Mouse (Mus musculus) limb, embryonic 13.5 days (tissue): Measurements from ENCODE around the gene Rap2a. TPM values are rescaled to one million over a fixed set of nuclear protein-coding genes. Genes with fewer than 3 reads are reported as not detected.

Experiments
- ATAC-seq: fragments of 200-750 bp; cut with Nextera tagmentation; 2 replicates; pipeline ENCODE4 v1.8.0; 2017; ENCODE audit warnings: low read depth, moderate number of reproducible peaks, moderate TSS enrichment; ENCODE audit not compliant: low FRiP score
- H3K27ac ChIP-seq: fragments of 300-500 bp; sonication (generic); 2 replicates; pipeline ENCODE4 v1.5.1; 2015; ENCODE audit warnings: inconsistent platforms, mild to moderate bottlenecking, moderate library complexity
- H3K27me3 ChIP-seq: fragments of 300-500 bp; sonication (generic); 2 replicates; pipeline ENCODE4 v1.6.1; 2015; ENCODE audit warnings: mild to moderate bottlenecking, inconsistent platforms
- H3K36me3 ChIP-seq: fragments of 300-500 bp; sonication (generic); 2 replicates; pipeline ENCODE4 v1.6.1; 2015; ENCODE audit warnings: inconsistent platforms, mild to moderate bottlenecking, moderate library complexity
- H3K4me1 ChIP-seq: fragments of 300-500 bp; sonication (generic); 2 replicates; pipeline ENCODE4 v1.6.1; 2015; ENCODE audit warnings: inconsistent platforms
- H3K4me2 ChIP-seq: fragments of 300-500 bp; sonication (generic); replicated peaks from 2 replicates; pipeline ENCODE4 v1.6.1; 2015; ENCODE audit warnings: inconsistent platforms, mild to moderate bottlenecking, moderate library complexity
- H3K4me3 ChIP-seq: fragments of 300-500 bp; sonication (generic); 2 replicates; pipeline ENCODE4 v1.5.1; 2015; ENCODE audit warnings: moderate library complexity, mild to moderate bottlenecking, inconsistent platforms
- H3K9ac ChIP-seq: fragments of 300-500 bp; sonication (generic); 2 replicates; pipeline ENCODE4 v1.6.1; 2015; ENCODE audit warnings: mild to moderate bottlenecking, inconsistent platforms
- H3K9me3 ChIP-seq: fragments of 300-500 bp; sonication (generic); 2 replicates; pipeline ENCODE4 v1.6.1; 2016; ENCODE audit warnings: inconsistent platforms
- WGBS: fragments of 180-500 bp; shearing (Covaris S2); methylation state at CpG from one replicate; pipeline ENCODE4 v1.1.7; 2015; 5-methylcytosine and 5-hydroxymethylcytosine counted together
- polyA plus RNA-seq: library from polyadenylated mRNA; unstranded; fragments of >200 nt; fragmentation: Nextera tagmentation; extraction: Ambion mirVana; gene quantifications from 2 replicates; pipeline ENCODE4 v1.2.1, GENCODE M21; 2015

Rap2a gene
- polyA plus RNA-seq, 1 experiment from 2014 or later, result 12.3 TPM

DNA sequence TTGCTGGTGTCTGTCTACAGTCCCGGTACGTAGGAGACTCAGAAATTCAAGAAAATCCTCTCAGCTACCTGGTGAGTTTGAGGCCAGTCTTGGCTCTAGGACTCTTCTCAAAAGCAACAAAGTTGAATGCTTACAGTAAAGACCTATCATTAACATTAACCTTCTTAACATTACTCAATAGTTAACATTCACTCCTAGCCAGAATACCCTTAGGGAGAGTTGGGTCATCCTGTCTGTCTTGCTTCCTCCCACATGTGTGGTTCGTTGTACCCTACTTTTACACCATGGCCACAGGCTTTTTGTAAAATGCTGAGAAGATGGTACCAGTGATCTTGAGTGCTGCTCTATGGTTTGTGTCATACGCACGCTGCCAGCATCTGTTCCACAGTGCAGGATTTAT is 45.1 kb downstream of the Rap2a start:
- Histone ChIP-seq H3K4me1 (no peaks in the 10 kb centered on the region), H3K4me2 (no peak overlapping the region), H3K9ac (no peak overlapping the region), H3K9me3 (no peaks in the 10 kb centered on the region), H3K4me3 (no peak overlapping the region), H3K27me3 (no peaks in the 10 kb centered on the region), H3K36me3 (no peaks in the 10 kb centered on the region), H3K27ac (no peak overlapping the region)
- WGBS, result 86% methylated on average over 5 of the region's 5 CpGs
- ATAC-seq, result no peak

DNA sequence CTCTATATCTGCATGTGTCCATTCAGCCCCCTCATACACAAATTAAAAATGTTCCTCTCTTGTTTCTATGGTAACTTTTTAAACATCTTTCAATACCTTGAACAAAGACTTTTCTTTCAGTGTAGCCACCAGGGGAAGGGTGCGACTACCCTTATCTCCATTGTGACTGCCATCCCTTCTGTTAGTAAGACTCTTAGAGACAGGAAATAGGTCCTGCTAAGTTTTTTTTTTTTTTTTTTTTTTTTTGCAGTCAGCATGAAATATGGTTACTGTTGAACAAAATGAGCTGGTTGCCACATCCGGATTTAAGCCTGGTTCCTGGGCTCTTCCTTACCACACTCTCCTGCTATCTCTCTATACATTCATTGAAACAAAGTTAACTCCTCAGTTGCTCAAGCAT is 47.4 kb downstream of the Rap2a start:
- no peaks in the 10 kb centered on the region for H3K27me3 ChIP-seq
- H3K4me2 ChIP-seq, result no peak overlapping the region
- 82% methylated on average over 2 of the region's 2 CpGs for WGBS
- no peak overlapping the region for H3K4me3 ChIP-seq
- no peaks in the 10 kb centered on the region for H3K9me3 ChIP-seq
- ATAC-seq, result no peak
- no peak overlapping the region for H3K9ac ChIP-seq
- no peak overlapping the region for H3K27ac ChIP-seq
- no peaks in the 10 kb centered on the region for H3K36me3 ChIP-seq
- no peaks in the 10 kb centered on the region for H3K4me1 ChIP-seq

DNA sequence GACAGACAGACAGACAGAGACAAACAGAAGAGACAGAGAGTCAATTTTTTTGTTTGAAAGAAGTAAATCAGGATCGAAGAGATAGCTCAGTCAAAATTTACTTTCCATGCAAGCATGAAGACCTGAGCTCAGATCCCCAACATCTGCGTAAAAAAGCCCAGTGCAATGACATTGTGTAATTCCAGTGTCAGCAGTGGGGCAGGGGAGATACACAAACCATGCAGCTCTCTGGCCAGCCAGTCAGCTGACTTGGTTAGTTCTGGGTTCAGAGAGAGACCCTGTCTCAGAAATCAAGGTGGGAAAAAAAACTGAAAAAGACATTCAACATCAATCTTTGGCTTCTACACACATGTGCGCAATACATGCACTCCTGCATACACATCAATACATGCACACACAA is 55.1 kb downstream of the Rap2a start:
- Histone ChIP-seq H3K4me1 (no peaks in the 10 kb centered on the region), H3K27ac (no peak overlapping the region), H3K36me3 (no peaks in the 10 kb centered on the region), H3K9ac (no peak overlapping the region), H3K27me3 (no peaks in the 10 kb centered on the region), H3K9me3 (no peaks in the 10 kb centered on the region), H3K4me3 (no peak overlapping the region), H3K4me2 (no peak overlapping the region)
- ATAC-seq, result no peak
- 95% methylated on average over 3 of the region's 3 CpGs for WGBS

DNA sequence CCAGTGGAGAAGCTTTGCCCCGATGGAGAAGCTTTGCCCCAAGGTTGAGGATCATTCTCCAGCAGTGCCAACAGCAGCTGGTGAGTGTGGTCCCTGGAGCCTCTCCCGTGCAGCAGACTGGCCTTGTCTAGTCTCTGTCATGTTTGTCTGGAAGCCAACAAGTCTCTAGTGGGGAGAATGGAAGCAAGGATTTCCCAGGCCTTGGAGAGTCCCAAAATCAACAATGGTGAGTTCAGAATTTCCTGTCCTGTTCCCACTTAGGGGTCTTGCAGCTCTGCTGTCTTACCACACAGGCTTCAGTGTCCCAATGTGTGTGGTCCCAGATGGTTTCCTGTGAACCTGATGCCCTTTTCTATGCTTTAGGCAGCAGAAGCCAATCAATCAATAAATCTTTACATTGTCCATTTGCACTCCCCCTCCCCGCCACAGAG is 56.6 kb downstream of the Rap2a start:
- H3K9me3 ChIP-seq, result no peaks in the 10 kb centered on the region
- no peaks in the 10 kb centered on the region for H3K36me3 ChIP-seq
- H3K27ac ChIP-seq, result no peak overlapping the region
- no peaks in the 10 kb centered on the region for H3K4me1 ChIP-seq
- no peak for ATAC-seq
- no peaks in the 10 kb centered on the region for H3K27me3 ChIP-seq
- WGBS, result 63% methylated on average over 3 of the region's 3 CpGs
- H3K9ac ChIP-seq, result no peak overlapping the region
- no peak overlapping the region for H3K4me3 ChIP-seq
- H3K4me2 ChIP-seq, result no peak overlapping the region

DNA sequence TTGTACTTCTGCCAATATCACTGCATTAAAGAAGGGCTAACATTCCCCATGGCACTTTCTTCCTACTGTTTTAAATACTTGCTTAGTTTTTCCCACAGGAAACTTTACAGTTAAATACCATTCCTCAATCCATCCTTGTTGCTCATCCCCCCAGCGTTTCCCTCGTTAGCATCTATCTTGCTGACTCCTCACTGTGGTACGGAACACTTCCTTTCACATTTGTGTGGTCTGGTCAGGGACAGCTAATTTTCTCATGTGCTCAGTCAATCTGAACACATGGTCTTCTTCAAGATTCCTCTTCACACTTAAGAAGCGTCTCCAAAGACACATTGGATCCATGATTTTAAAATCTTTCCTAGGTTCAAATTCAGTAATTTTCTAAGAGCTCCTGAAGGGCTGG is 57.2 kb downstream of the Rap2a start:
- Histone ChIP-seq H3K36me3 (no peaks in the 10 kb centered on the region), H3K4me1 (no peaks in the 10 kb centered on the region), H3K4me3 (no peak overlapping the region), H3K9ac (no peak overlapping the region), H3K9me3 (no peaks in the 10 kb centered on the region), H3K27ac (no peak overlapping the region), H3K27me3 (no peaks in the 10 kb centered on the region), H3K4me2 (no peak overlapping the region)
- WGBS, result 70% methylated on average over 4 of the region's 4 CpGs
- no peak for ATAC-seq

DNA sequence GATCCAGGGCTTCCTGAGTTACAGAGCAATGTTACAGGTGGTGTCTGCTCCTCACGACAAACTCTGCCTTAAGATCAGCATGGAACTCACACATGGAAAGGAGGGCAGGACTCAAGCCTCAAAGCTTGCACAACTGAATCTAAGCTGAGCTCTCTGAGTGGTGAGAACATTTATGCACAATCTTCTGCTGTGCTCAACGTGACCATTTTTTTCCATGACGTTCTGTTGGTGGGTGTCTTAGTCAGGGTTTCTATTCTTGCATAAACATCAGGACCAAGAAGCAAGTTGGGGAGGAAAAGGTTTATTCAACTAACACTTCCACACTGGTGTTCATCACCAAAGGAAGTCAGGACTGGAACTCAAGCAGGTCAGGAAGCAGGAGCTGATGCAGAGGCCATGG is 57.7 kb downstream of the Rap2a start:
- H3K27ac ChIP-seq, result no peak overlapping the region
- no peak overlapping the region for H3K4me3 ChIP-seq
- H3K4me2 ChIP-seq, result no peak overlapping the region
- no peaks in the 10 kb centered on the region for H3K4me1 ChIP-seq
- H3K9ac ChIP-seq, result no peak overlapping the region
- H3K27me3 ChIP-seq, result no peaks in the 10 kb centered on the region
- no peaks in the 10 kb centered on the region for H3K36me3 ChIP-seq
- ATAC-seq, result no peak
- WGBS, result 85% methylated on average over 3 of the region's 3 CpGs
- no peaks in the 10 kb centered on the region for H3K9me3 ChIP-seq

DNA sequence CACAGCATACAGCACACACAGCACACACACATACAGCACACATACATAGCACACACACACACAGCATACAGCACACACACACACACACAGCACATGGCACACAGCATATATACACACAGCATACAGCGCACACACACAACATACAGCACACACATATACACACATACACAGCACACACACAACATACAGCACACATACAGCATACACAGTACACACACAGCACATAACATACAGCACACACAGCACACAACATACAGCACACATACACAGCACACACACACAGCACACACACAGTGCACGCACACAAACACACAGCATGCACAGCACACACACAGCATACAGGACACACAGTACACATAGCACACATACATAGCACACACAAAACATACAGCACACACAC is 60.9 kb downstream of the Rap2a start:
- no peaks in the 10 kb centered on the region for H3K4me1 ChIP-seq
- no peaks in the 10 kb centered on the region for H3K9me3 ChIP-seq
- WGBS, result 65% methylated on average over 2 of the region's 2 CpGs

DNA sequence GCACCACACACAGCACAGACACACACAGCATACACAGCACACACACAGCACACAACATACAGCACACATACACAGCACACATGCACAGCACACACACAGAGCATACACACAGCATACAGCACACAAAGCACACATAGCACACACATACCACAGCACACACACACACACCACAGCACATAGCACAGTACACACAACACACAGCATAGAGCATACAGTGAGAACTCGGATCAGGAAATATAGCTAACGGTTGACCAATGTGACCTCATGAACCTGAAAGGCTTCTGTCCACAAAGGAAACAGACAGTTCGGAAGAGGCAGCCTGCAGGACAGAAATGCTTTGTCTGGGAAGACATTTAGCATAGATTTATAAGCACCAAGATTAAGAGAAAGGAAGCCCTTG is 61.4 kb downstream of the Rap2a start:
- no peaks in the 10 kb centered on the region for H3K4me1 ChIP-seq
- H3K4me2 ChIP-seq, result no peak overlapping the region
- no peak for ATAC-seq
- 85% methylated on average over 3 of the region's 3 CpGs for WGBS
- H3K27me3 ChIP-seq, result no peaks in the 10 kb centered on the region
- H3K36me3 ChIP-seq, result no peaks in the 10 kb centered on the region
- no peak overlapping the region for H3K4me3 ChIP-seq
- H3K9me3 ChIP-seq, result no peaks in the 10 kb centered on the region
- H3K27ac ChIP-seq, result no peak overlapping the region
- no peak overlapping the region for H3K9ac ChIP-seq

More for the DNA sequence above, 60.9 kb downstream of the Rap2a start:
- Histone ChIP-seq H3K4me2 (no peak overlapping the region), H3K9ac (no peak overlapping the region), H3K27ac (no peak overlapping the region), H3K4me3 (no peak overlapping the region), H3K27me3 (no peaks in the 10 kb centered on the region), H3K36me3 (no peaks in the 10 kb centered on the region)
- ATAC-seq, result no peak

DNA sequence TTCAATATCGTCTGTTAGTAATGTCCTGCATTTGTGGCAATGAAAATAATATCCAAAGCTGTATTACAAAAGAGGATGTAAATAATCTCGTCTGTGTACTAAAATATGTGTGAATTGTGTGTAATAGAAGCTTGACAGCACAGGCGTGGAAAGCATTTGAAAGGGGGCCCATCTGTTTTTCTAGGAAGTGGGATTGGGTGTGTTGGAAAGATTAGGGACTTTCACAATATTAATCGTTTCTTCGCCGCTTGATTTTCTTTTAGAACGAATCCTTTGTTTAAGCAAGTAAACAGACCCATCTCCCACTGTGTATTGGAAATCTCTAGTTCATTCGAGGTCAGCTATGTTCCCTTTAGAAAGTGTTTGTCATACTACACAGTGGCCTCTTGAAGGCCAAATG is 64.2 kb downstream of the Rap2a start:
- no peak for ATAC-seq
- Histone ChIP-seq H3K4me3 (no peak overlapping the region), H3K9me3 (no peaks in the 10 kb centered on the region), H3K27me3 (no peaks in the 10 kb centered on the region), H3K4me2 (no peak overlapping the region), H3K27ac (no peak overlapping the region), H3K36me3 (no peaks in the 10 kb centered on the region), H3K4me1 (no peaks in the 10 kb centered on the region), H3K9ac (no peak overlapping the region)
- 83% methylated on average over 8 of the region's 8 CpGs for WGBS

DNA sequence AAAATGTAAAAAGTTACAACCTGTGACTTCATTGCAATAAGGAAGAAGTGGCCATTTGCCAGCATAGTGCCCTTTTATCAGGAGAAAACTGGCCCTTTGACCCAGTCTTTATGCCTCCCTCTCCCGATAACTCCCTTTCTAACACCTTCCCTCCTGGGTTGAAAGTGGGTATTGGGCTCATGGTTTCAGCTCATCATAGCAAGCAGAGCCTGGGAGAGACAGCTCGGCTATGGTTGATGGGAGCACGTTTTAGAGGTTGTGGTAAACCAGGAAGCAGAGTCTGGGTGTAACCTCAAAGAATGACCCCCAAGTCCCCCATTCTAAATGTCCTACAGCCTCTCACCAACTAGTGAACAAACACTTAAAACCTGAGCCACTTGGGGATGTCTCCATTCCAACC is 64.7 kb downstream of the Rap2a start:
- H3K36me3 ChIP-seq, result no peaks in the 10 kb centered on the region
- no peak overlapping the region for H3K4me3 ChIP-seq
- H3K27me3 ChIP-seq, result no peaks in the 10 kb centered on the region
- no peak overlapping the region for H3K27ac ChIP-seq
- 71% methylated on average over 3 of the region's 3 CpGs for WGBS
- H3K9ac ChIP-seq, result no peak overlapping the region
- H3K9me3 ChIP-seq, result no peaks in the 10 kb centered on the region
- no peak for ATAC-seq
- no peak overlapping the region for H3K4me2 ChIP-seq
- H3K4me1 ChIP-seq, result no peaks in the 10 kb centered on the region

DNA sequence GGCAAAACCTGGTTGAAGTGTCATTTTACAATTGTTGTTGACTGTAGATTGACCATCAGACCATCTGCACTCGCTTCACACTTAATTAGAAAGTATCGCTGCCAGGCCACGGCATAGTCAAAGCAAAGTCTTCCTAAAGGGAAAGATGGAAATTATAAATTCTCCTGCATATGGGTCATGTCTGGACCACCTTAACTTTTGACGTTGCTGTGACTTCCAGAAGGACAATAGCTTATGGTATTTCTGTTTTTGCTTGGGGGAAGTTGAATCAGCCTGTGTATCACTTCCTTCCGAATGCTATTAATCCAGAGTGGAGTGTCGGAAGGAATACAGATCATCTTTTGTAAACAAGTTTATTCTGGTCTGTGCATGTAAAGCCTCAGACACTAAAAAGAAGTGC is 65.6 kb downstream of the Rap2a start:
- Histone ChIP-seq H3K4me3 (no peak overlapping the region), H3K27me3 (no peaks in the 10 kb centered on the region), H3K4me1 (no peaks in the 10 kb centered on the region), H3K27ac (no peak overlapping the region), H3K9me3 (no peaks in the 10 kb centered on the region), H3K4me2 (no peak overlapping the region), H3K36me3 (no peaks in the 10 kb centered on the region), H3K9ac (no peak overlapping the region)
- no peak for ATAC-seq
- 81% methylated on average over 6 of the region's 6 CpGs for WGBS

DNA sequence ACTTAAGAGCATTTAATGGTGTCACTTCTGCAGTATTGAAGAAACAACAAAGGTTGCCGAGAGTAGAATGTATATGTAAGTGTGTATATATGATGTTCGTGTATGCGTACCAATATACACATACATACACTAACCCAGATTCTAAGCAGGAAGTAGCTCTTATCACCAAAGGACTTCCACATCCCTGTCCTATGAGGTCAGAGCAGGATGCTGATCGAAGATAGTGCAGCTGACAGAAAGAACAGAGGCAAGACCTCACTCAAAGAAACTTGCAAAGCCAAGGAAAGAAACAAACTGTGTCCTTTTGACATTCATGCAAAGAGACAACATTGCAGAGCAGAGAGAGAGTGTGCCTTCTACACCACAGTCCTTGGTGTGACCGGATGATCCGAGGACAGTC is 66.3 kb downstream of the Rap2a start:
- no peaks in the 10 kb centered on the region for H3K27me3 ChIP-seq
- H3K4me2 ChIP-seq, result no peak overlapping the region
- ATAC-seq, result no peak
- no peak overlapping the region for H3K27ac ChIP-seq
- 90% methylated on average over 6 of the region's 6 CpGs for WGBS
- no peak overlapping the region for H3K4me3 ChIP-seq
- H3K9ac ChIP-seq, result no peak overlapping the region
- no peaks in the 10 kb centered on the region for H3K36me3 ChIP-seq
- no peaks in the 10 kb centered on the region for H3K9me3 ChIP-seq
- H3K4me1 ChIP-seq, result no peaks in the 10 kb centered on the region

DNA sequence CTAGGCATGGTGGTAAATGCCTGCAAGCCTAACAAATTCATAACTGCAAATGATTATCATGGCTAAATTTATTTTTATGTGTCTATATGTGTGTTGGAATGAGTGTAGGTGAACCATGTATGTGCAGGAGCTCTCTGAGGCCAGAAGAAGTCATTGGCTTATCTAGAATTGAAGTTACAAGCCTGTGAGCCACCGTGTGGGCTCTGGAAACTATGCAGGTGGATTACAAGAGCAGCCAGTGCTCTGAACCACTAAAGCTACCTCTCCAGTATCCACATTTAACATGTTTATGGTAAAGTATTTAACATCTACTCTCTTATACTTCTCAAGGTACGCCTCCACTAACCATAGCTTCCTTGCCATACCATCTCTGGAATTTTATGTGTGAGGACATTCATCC is 66.7 kb downstream of the Rap2a start:
- H3K36me3 ChIP-seq, result no peaks in the 10 kb centered on the region

More for the DNA sequence above, 66.7 kb downstream of the Rap2a start:
- Histone ChIP-seq H3K4me1 (no peaks in the 10 kb centered on the region), H3K27ac (no peak overlapping the region), H3K9me3 (no peaks in the 10 kb centered on the region), H3K9ac (no peak overlapping the region), H3K27me3 (no peaks in the 10 kb centered on the region), H3K4me3 (no peak overlapping the region), H3K4me2 (no peak overlapping the region)
- WGBS, result 86% methylated on average over 2 of the region's 2 CpGs
- no peak for ATAC-seq
